Mouse (Mus musculus) MEL (cell line): ENCODE measurements around the gene Gm10985. TPM values are rescaled to one million over a fixed set of nuclear protein-coding genes. Genes with fewer than 3 reads are reported as not detected.

Experiments
- DNase-seq: peaks from one replicate; pipeline ENCODE4 v3.0.0; 2011; ENCODE audit warnings: low read depth, low spot score
- H3K27ac ChIP-seq: 2 replicates; pipeline ENCODE4 v1.5.1; 2012; ENCODE audit warnings: low read depth, mild to moderate bottlenecking, control low read depth, low read length, moderate library complexity; ENCODE audit not compliant: control insufficient read depth
- H3K27me3 ChIP-seq, 2 experiments: fragments of 150-350 bp in 1 of 2; sonication (generic) in 1 of 2; 2 replicates each; pipeline ENCODE4 v1.6.1; 2012; ENCODE audit warnings: low read length in 2 of 2, mild to moderate bottlenecking in 2 of 2, improper control_type of control experiment in 1 of 2, moderate library complexity in 1 of 2; ENCODE audit not compliant: insufficient read depth in 2 of 2, control insufficient read depth in 1 of 2
- H3K36me3 ChIP-seq, 2 experiments: 2 replicates each; pipeline ENCODE4 v1.6.1; 2012 to 2014; ENCODE audit warnings: low read length in 2 of 2, improper control_type of control experiment in 1 of 2, inconsistent platforms in 1 of 2, mild to moderate bottlenecking in 1 of 2; ENCODE audit not compliant: insufficient read depth in 2 of 2, control insufficient read depth in 1 of 2
- H3K4me1 ChIP-seq, 2 experiments: fragments of 150-350 bp in 1 of 2; sonication (generic) in 1 of 2; 2 replicates each; pipeline ENCODE4 v1.6.1; 2012; ENCODE audit warnings: low read length in 2 of 2, improper control_type of control experiment in 1 of 2, mild to moderate bottlenecking in 1 of 2; ENCODE audit not compliant: insufficient read depth in 2 of 2, control insufficient read depth in 1 of 2
- H3K4me3 ChIP-seq, 2 experiments: fragments of 150-350 bp in 1 of 2; sonication (generic) in 1 of 2; 2 replicates each; pipeline ENCODE4 v1.5.1; 2012; ENCODE audit warnings: low read depth in 2 of 2, low read length in 2 of 2, mild to moderate bottlenecking in 2 of 2, moderate library complexity in 2 of 2, control low read depth in 1 of 2, improper control_type of control experiment in 1 of 2; ENCODE audit not compliant: control insufficient read depth in 1 of 2, insufficient read depth in 1 of 2
- H3K79me2 ChIP-seq: 2 replicates; pipeline ENCODE4 v1.6.1; 2012; ENCODE audit warnings: mild to moderate bottlenecking, low read length, moderate library complexity; ENCODE audit not compliant: control insufficient read depth, poor library complexity, insufficient read depth
- H3K9ac ChIP-seq: 2 replicates; pipeline ENCODE4 v1.6.1; 2012; ENCODE audit warnings: low read depth, mild to moderate bottlenecking, control low read depth, low read length, moderate library complexity; ENCODE audit not compliant: control insufficient read depth, poor library complexity, severe bottlenecking
- H3K9me3 ChIP-seq: fragments of 150-350 bp; sonication (generic); replicated peaks from 2 replicates; pipeline ENCODE4 v1.6.1; 2012; ENCODE audit warnings: mild to moderate bottlenecking, low read length, improper control_type of control experiment, moderate library complexity; ENCODE audit not compliant: insufficient read depth
- BHLHE40 ChIP-seq: IDR thresholded peaks from 2 replicates; pipeline ENCODE4 v1.6.1; 2012; ENCODE audit warnings: low read depth, mild to moderate bottlenecking, inconsistent platforms, low read length, improper control_type of control experiment, borderline replicate concordance
- CHD2 ChIP-seq: IDR thresholded peaks from 2 replicates; pipeline ENCODE4 v1.6.1; 2011; ENCODE audit warnings: low read length, improper control_type of control experiment
- CTCF ChIP-seq, 3 experiments: IDR thresholded peaks in 2 of 3; conservative IDR thresholded peaks in 1 of 3; 2 replicates each; pipeline ENCODE4 v1.5.1; 2011 to 2012; ENCODE audit warnings: low read length in 3 of 3, low read depth in 2 of 3, mild to moderate bottlenecking in 2 of 3, improper control_type of control experiment in 1 of 3, inconsistent platforms in 1 of 3, mixed read lengths in 1 of 3, moderate library complexity in 1 of 3; ENCODE audit not compliant: control insufficient read depth in 1 of 3, insufficient read depth in 1 of 3, poor library complexity in 1 of 3, severe bottlenecking in 1 of 3
- EP300 ChIP-seq, 2 experiments: IDR thresholded peaks; 2 replicates each; pipeline ENCODE4 v1.6.1; 2011; ENCODE audit warnings: improper control_type of control experiment in 2 of 2, low read length in 2 of 2, low read depth in 1 of 2, mild to moderate bottlenecking in 1 of 2
- HCFC1 ChIP-seq: IDR thresholded peaks from 2 replicates; pipeline ENCODE4 v1.6.1; 2012; ENCODE audit warnings: low read depth, mild to moderate bottlenecking, inconsistent platforms, low read length, improper control_type of control experiment, moderate library complexity
- JUND ChIP-seq: IDR thresholded peaks from 2 replicates; pipeline ENCODE4 v1.6.1; 2011; ENCODE audit warnings: low read depth, mild to moderate bottlenecking, improper control_type of control experiment, low read length
- MAFK ChIP-seq: IDR thresholded peaks from 2 replicates; pipeline ENCODE4 v1.6.1; 2011; ENCODE audit warnings: low read depth, mild to moderate bottlenecking, low read length, improper control_type of control experiment, borderline replicate concordance
- MAX ChIP-seq: IDR thresholded peaks from 2 replicates; pipeline ENCODE4 v1.6.1; 2011; ENCODE audit warnings: low read length, improper control_type of control experiment
- MAZ ChIP-seq: IDR thresholded peaks from 2 replicates; pipeline ENCODE4 v1.6.1; 2012; ENCODE audit warnings: low read depth, mild to moderate bottlenecking, inconsistent platforms, low read length, improper control_type of control experiment
- MEF2A ChIP-seq: IDR thresholded peaks from 2 replicates; pipeline ENCODE4 v1.6.1; 2014; ENCODE audit warnings: low read depth, mild to moderate bottlenecking, inconsistent platforms, low read length, improper control_type of control experiment; ENCODE audit not compliant: poor library complexity, insufficient replicate concordance, severe bottlenecking; ENCODE audit errors: extremely low read depth
- MXI1 ChIP-seq: IDR thresholded peaks from 2 replicates; pipeline ENCODE4 v1.6.1; 2011; ENCODE audit warnings: mild to moderate bottlenecking, low read depth, low read length, improper control_type of control experiment
- MYC ChIP-seq: IDR thresholded peaks from 2 replicates; pipeline ENCODE4 v1.6.1; 2011; ENCODE audit warnings: low read depth, mild to moderate bottlenecking, low read length, improper control_type of control experiment, moderate library complexity
- NELFE ChIP-seq: IDR thresholded peaks from 2 replicates; pipeline ENCODE4 v1.6.1; 2011; ENCODE audit warnings: low read depth, low read length, improper control_type of control experiment
- NRF1 ChIP-seq: IDR thresholded peaks from 2 replicates; pipeline ENCODE4 v1.6.1; 2014; ENCODE audit warnings: low read depth, mild to moderate bottlenecking, inconsistent platforms, low read length, improper control_type of control experiment, moderate library complexity; ENCODE audit not compliant: poor library complexity, insufficient read depth, severe bottlenecking
- POLR2A ChIP-seq, 2 experiments: IDR thresholded peaks; 2 replicates each; pipeline ENCODE4 v1.6.1; 2011 to 2012; ENCODE audit warnings: low read length in 2 of 2, mild to moderate bottlenecking in 2 of 2, control low read depth in 1 of 2, improper control_type of control experiment in 1 of 2, low read depth in 1 of 2, moderate library complexity in 1 of 2; ENCODE audit not compliant: control insufficient read depth in 1 of 2, insufficient read depth in 1 of 2, poor library complexity in 1 of 2
- RAD21 ChIP-seq: IDR thresholded peaks from 2 replicates; pipeline ENCODE4 v1.6.1; 2011; ENCODE audit warnings: mild to moderate bottlenecking, low read depth, low read length, improper control_type of control experiment
- SMC3 ChIP-seq: IDR thresholded peaks from 2 replicates; pipeline ENCODE4 v1.6.1; 2011; ENCODE audit warnings: low read depth, low read length, improper control_type of control experiment
- TBP ChIP-seq: IDR thresholded peaks from 2 replicates; pipeline ENCODE4 v1.8.0; 2011; ENCODE audit warnings: low read depth, low read length, improper control_type of control experiment
- USF1 ChIP-seq: IDR thresholded peaks from 2 replicates; pipeline ENCODE4 v1.6.1; 2014; ENCODE audit warnings: low read depth, mild to moderate bottlenecking, inconsistent platforms, low read length, improper control_type of control experiment, moderate library complexity
- USF2 ChIP-seq, 2 experiments: IDR thresholded peaks; 2 replicates each; pipeline ENCODE4 v1.6.1; 2011 to 2012; ENCODE audit warnings: improper control_type of control experiment in 2 of 2, low read length in 2 of 2, borderline replicate concordance in 1 of 2, inconsistent platforms in 1 of 2, low read depth in 1 of 2, mild to moderate bottlenecking in 1 of 2; ENCODE audit not compliant: insufficient read depth in 1 of 2
- ZC3H11A ChIP-seq: IDR thresholded peaks from 2 replicates; pipeline ENCODE4 v1.6.1; 2012; ENCODE audit warnings: low read depth, mild to moderate bottlenecking, inconsistent platforms, low read length, improper control_type of control experiment
- ZKSCAN1 ChIP-seq: IDR thresholded peaks from 2 replicates; pipeline ENCODE4 v1.6.1; 2012; ENCODE audit warnings: low read depth, mild to moderate bottlenecking, inconsistent platforms, low read length, improper control_type of control experiment, moderate library complexity
- ZMIZ1 ChIP-seq: IDR thresholded peaks from 2 replicates; pipeline ENCODE4 v1.6.1; 2012; ENCODE audit warnings: low read depth, mild to moderate bottlenecking, inconsistent platforms, low read length, improper control_type of control experiment, moderate library complexity
- polyA plus RNA-seq, 2 experiments: library from polyadenylated mRNA; stranded (reverse) in 1 of 2; unstranded in 1 of 2; fragments of >175 nt in 1 of 2; fragments of >200 nt in 1 of 2; gene quantifications; 2 replicates each; pipeline versions ENCODE4 v1.2.1 to v1.2.4; 2012; ENCODE audit warnings: low replicate concordance in 2 of 2, low read depth in 1 of 2; ENCODE audit not compliant: insufficient read length in 2 of 2, insufficient read depth in 1 of 2, missing spikeins in 1 of 2
- total RNA-seq: library from RNA; depleted of rRNA; stranded (reverse); fragments of 300-350 nt; gene quantifications from 2 replicates; pipeline ENCODE4 v1.2.3, GENCODE M21; 2012

The Gm10985 gene
- total and polyA plus RNA-seq, 3 experiments: not detected

- Histone ChIP-seq H3K27ac (no peak overlapping the region), H3K4me1 (no peaks in the 10 kb centered on the region), H3K79me2 (no peaks in the 10 kb centered on the region), H3K4me3 (no peak overlapping the region), H3K36me3 (no peaks in the 10 kb centered on the region), H3K9me3 (no peaks in the 10 kb centered on the region), H3K27me3 (no peaks in the 10 kb centered on the region), H3K9ac (no peak overlapping the region)
- DNase-seq: no peak
- TF ChIP-seq MAFK: no peak
- no peak for TF ChIP-seq MYC
These were observed 10.6 kb upstream of the Gm10985 start for GRCm38 (mm10) chr3:53834238-53834637.

GRCm38 (mm10) chr3:53846206-53846928 lies 1.5 kb downstream of the Gm10985 start:
- no peaks in the 10 kb centered on the region; a peak in 1 of 4 replicates for H3K27me3 ChIP-seq

GRCm38 (mm10) chr3:53847726-53848125 lies 2.8 kb downstream of the Gm10985 start:
- DNase-seq: no peak
- Histone ChIP-seq H3K36me3 (no peaks in the 10 kb centered on the region), H3K4me1 (no peaks in the 10 kb centered on the region), H3K9ac (no peak overlapping the region), H3K27me3 (no peaks in the 10 kb centered on the region; a peak in 1 of 4 replicates), H3K4me3 (no peak overlapping the region), H3K27ac (no peak overlapping the region), H3K9me3 (no peaks in the 10 kb centered on the region), H3K79me2 (no peaks in the 10 kb centered on the region)
- TF ChIP-seq NRF1 (no peak), ZKSCAN1 (no peak), NELFE (no peak), MAZ (no peak), HCFC1 (no peak), USF1 (no peak), BHLHE40 (no peak), CTCF (IDR thresholded peaks at IDR 0.05 in 2 of 3, conservative IDR thresholded peaks at IDR 0.05 in 1 of 3; ENCODE audit: control insufficient read depth in 1 of 3, insufficient read depth in 1 of 3, low read depth in 2 of 3, low read length in 3 of 3, poor library complexity in 1 of 3, severe bottlenecking in 1 of 3) (no peak), ZMIZ1 (no peak), SMC3 (no peak), POLR2A (IDR thresholded peaks at IDR 0.05; ENCODE audit: control insufficient read depth in 1 of 2, insufficient read depth in 1 of 2, low read depth in 1 of 2, low read length in 2 of 2, poor library complexity in 1 of 2) (no peak), TBP (no peak), CHD2 (no peak), MXI1 (no peak), USF2 (IDR thresholded peaks at IDR 0.05; ENCODE audit: borderline replicate concordance in 1 of 2, insufficient read depth in 1 of 2, low read depth in 1 of 2, low read length in 2 of 2) (no peak), MAX (no peak)

More at GRCm38 (mm10) chr3:53846206-53846928, 1.5 kb downstream of the Gm10985 start:
- Histone ChIP-seq H3K4me3 (no peak overlapping the region), H3K9me3 (no peaks in the 10 kb centered on the region), H3K36me3 (no peaks in the 10 kb centered on the region), H3K4me1 (no peaks in the 10 kb centered on the region), H3K9ac (no peak overlapping the region), H3K27ac (no peak overlapping the region), H3K79me2 (no peaks in the 10 kb centered on the region)
- TF ChIP-seq NELFE: no peak
- TF ChIP-seq EP300 (IDR thresholded peaks at IDR 0.05; ENCODE audit: low read depth in 1 of 2, low read length in 2 of 2): no peak
- no peak for TF ChIP-seq JUND
- no peak for TF ChIP-seq SMC3
- no peak for TF ChIP-seq TBP
- no peak for TF ChIP-seq CHD2
- TF ChIP-seq HCFC1: no peak
- TF ChIP-seq MAZ: no peak
- TF ChIP-seq ZC3H11A: no peak
- TF ChIP-seq RAD21: no peak
- no peak for TF ChIP-seq MEF2A
- TF ChIP-seq MAX: no peak
- no peak for TF ChIP-seq CTCF (IDR thresholded peaks at IDR 0.05 in 2 of 3, conservative IDR thresholded peaks at IDR 0.05 in 1 of 3; ENCODE audit: control insufficient read depth in 1 of 3, insufficient read depth in 1 of 3, low read depth in 2 of 3, low read length in 3 of 3, poor library complexity in 1 of 3, severe bottlenecking in 1 of 3)
- DNase-seq: no peak
